Mouse (Mus musculus) limb, embryonic 11.5 days (tissue): ENCODE measurements at regions not wholly inside any gene's neighbourhood (a gene's known extent, or its start where the extent isn't known, plus 50 kb on each side); places are given as distances from the start of the nearest gene placed in this dataset.

ENCODE experiments used
- ATAC-seq: fragments of 200-750 bp; cut with Nextera tagmentation; 2 replicates; pipeline ENCODE4 v1.8.0; 2017; ENCODE audit warnings: low read depth; ENCODE audit not compliant: insufficient number of reproducible peaks, low FRiP score, low TSS enrichment
- DNase-seq: peaks from one replicate; pipeline ENCODE4 v3.0.0-alpha.2; 2015; ENCODE audit warnings: low spot score
- H3K27ac ChIP-seq: fragments of 300-500 bp; sonication (generic); replicated peaks from 2 replicates; pipeline ENCODE4 v1.5.1; 2014; ENCODE audit warnings: low read depth, mild to moderate bottlenecking, low read length
- H3K27me3 ChIP-seq: fragments of 300-500 bp; sonication (generic); 2 replicates; pipeline ENCODE4 v1.6.1; 2014; ENCODE audit warnings: mild to moderate bottlenecking, low read length, mixed read lengths; ENCODE audit not compliant: control insufficient read depth, insufficient read depth
- H3K36me3 ChIP-seq: fragments of 300-500 bp; sonication (generic); 2 replicates; pipeline ENCODE4 v1.6.1; 2014; ENCODE audit warnings: mild to moderate bottlenecking, low read length, moderate library complexity, mixed read lengths; ENCODE audit not compliant: control insufficient read depth, insufficient read depth
- H3K4me1 ChIP-seq: fragments of 300-500 bp; sonication (generic); 2 replicates; pipeline ENCODE4 v1.6.1; 2014; ENCODE audit warnings: low read length, mixed read lengths; ENCODE audit not compliant: control insufficient read depth, insufficient read depth
- H3K4me2 ChIP-seq: fragments of 300-500 bp; sonication (generic); 2 replicates; pipeline ENCODE4 v1.6.1; 2014; ENCODE audit warnings: low read depth, mild to moderate bottlenecking, moderate library complexity; ENCODE audit not compliant: severe bottlenecking
- H3K4me3 ChIP-seq: fragments of 300-500 bp; sonication (generic); 2 replicates; pipeline ENCODE4 v1.5.1; 2014; ENCODE audit warnings: low read depth, low read length
- H3K9ac ChIP-seq: fragments of 300-500 bp; sonication (generic); 2 replicates; pipeline ENCODE4 v1.6.1; 2014; ENCODE audit warnings: mild to moderate bottlenecking, low read length
- H3K9me3 ChIP-seq: fragments of 300-500 bp; sonication (generic); 2 replicates; pipeline ENCODE4 v1.6.1; 2016; ENCODE audit warnings: low read length; ENCODE audit not compliant: control insufficient read depth
- WGBS: fragments of 180-500 bp; shearing (Covaris S2); extraction: QIAGEN DNeasy Blood & Tissue Kit; methylation state at CpG from one replicate; pipeline ENCODE4 v1.1.7; 2014; 5-methylcytosine and 5-hydroxymethylcytosine counted together

DNA sequence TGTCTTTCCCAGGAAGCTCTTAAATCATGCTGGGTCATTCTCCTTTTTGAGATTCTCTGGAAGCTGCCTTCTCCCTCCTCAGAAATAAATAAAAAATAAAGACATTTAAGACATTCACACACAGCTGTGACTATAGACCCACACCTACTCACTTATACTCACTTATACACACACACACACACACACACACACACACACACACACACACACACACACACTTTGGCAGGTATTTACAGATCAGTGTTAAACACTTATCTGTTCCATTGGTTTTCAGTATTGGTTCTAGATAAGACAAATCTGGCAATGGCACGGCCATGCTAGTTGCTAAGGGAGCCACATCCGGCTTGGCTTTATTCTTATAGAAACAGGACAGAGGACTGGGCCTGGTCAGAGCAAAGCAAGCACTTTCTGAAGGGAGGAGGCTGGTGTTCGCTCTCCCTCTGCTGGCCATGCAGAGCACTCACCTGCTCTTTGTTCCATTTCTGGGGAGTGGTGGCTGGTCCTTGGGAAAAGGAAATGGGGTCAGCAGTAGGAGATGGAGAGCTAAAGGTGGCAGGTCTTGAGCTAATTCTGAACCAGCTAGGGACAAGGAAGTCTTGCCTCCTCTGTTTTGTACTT lies 123.8 kb upstream of the C1qtnf7 start:
- no peak overlapping the region for H3K27ac ChIP-seq
- no peak overlapping the region for H3K4me3 ChIP-seq
- no peak overlapping the region for H3K4me2 ChIP-seq
- no peaks in the 10 kb centered on the region for H3K27me3 ChIP-seq
- WGBS: 17% methylated on average over 3 of the region's 3 CpGs
- no peaks in the 10 kb centered on the region for H3K36me3 ChIP-seq
- DNase-seq: peak; percentile 62
- no peak overlapping the region for H3K9ac ChIP-seq
- peak; percentile 79; the same call in 1 of the 2 replicates for ATAC-seq
- H3K9me3 ChIP-seq: no peaks in the 10 kb centered on the region
- H3K4me1 ChIP-seq: no peaks in the 10 kb centered on the region

DNA sequence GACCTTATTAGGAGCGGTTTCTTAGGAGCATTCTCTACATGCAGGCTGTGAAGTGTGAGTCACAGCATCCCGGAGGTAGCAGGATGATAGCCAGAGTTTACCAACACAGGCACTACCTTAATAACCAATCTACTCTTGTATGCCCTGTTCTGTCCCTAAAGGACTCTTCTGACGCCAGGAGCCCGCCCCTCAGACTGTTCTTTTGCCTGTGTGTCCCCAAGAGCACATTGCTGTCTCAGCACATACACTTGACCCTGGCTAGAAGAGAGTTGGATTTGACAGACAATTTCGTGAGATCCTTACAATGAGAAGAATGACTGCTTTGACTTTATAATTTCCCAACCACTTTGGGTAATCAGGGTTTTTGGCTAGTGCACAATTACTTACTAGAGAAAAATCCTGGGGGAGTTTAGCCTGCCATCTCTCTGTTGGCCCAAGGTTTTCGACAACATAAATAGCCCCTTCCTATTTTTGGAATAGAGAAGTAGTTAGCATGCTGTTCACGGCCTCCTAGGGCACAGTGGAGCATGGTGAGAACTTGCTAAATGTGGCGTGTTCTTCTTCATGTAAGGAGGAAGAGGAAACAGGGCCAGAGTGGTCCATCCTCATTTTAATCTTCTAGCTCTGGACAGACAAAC lies 122.3 kb upstream of the C1qtnf7 start:
- no peaks in the 10 kb centered on the region for H3K4me1 ChIP-seq
- WGBS: 82% methylated on average over 8 of the region's 8 CpGs
- H3K4me2 ChIP-seq: no peak overlapping the region
- H3K4me3 ChIP-seq: no peak overlapping the region
- H3K36me3 ChIP-seq: no peaks in the 10 kb centered on the region
- H3K9ac ChIP-seq: no peak overlapping the region
- no peaks in the 10 kb centered on the region for H3K27me3 ChIP-seq
- DNase-seq (no peak), ATAC-seq (no peak)
- no peaks in the 10 kb centered on the region for H3K9me3 ChIP-seq
- no peak overlapping the region for H3K27ac ChIP-seq

DNA sequence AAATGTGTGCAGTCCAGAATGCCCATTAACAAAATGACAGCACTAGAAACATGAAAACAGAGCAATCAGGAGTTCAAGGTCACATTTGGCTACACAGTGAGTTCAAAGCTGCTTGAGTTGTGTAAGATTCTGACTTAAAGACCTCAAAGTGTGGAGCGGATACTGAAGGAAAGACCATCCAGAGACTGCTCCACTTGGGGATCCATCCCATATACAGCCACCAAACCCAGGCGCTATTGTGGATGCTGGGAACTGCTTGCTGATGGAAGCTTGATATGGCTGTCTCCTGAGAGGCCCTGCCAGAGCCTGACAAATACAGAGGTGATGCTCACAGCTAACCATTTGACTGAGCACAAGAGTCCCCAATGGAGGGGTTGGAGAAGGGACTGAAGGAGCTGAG lies 98.1 kb upstream of the C1qtnf7 start:
- Histone ChIP-seq H3K9me3 (no peaks in the 10 kb centered on the region), H3K27me3 (no peaks in the 10 kb centered on the region), H3K36me3 (no peaks in the 10 kb centered on the region), H3K9ac (no peak overlapping the region), H3K27ac (no peak overlapping the region), H3K4me1 (no peaks in the 10 kb centered on the region), H3K4me2 (no peak overlapping the region), H3K4me3 (no peak overlapping the region)
- ATAC-seq (no peak), DNase-seq (no peak)
- WGBS: 96% methylated on average over 2 of the region's 2 CpGs

- peak; percentile 78 for DNase-seq
- Histone ChIP-seq H3K4me3 (no peak overlapping the region), H3K27me3 (no peaks in the 10 kb centered on the region), H3K36me3 (no peaks in the 10 kb centered on the region), H3K27ac (no peak overlapping the region), H3K9ac (no peak overlapping the region), H3K9me3 (no peaks in the 10 kb centered on the region), H3K4me2 (no peak overlapping the region), H3K4me1 (no peaks in the 10 kb centered on the region)
- ATAC-seq: no peak
- 74% methylated on average over 9 of the region's 9 CpGs for WGBS
Measured at GRCm38 (mm10) chr5:43422815-43423687, 92.3 kb upstream of the C1qtnf7 start.

DNA sequence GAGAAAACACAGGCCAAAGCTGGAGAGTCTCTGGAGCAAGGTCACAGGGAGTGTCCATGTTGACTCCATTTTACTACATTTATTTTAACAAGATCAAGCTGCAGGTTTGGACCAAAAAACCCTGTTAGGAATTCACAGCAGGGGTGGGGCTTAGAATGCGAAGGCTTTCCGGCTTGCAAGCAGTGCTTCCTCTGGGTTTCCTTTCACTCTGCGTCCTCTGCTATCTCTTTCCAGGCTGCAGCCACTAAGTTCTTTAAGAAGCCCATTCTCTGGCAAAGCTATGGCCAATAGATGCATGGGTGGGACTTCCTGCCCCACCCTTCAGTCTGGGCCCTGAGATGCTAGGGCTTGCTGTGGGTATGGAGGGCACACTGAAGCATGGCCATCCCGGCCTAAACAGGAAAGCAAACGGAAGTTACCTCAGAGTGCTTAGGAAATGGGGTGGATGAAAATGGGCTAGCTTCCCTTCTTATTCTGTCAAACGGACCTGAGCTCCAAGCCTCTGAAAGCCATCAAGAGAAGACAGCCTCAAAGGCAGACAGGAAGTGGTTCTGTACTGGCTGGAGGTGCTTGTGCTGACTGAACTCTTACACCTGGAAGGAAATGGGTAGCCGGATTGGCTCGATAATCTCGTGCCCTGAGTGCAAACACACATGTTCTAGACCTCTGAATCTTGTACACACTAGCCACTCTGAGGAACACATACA lies 90.6 kb upstream of the C1qtnf7 start:
- DNase-seq (no peak), ATAC-seq (no peak)
- 79% methylated on average over 9 of the region's 9 CpGs for WGBS
- Histone ChIP-seq H3K27ac (no peak overlapping the region), H3K9me3 (no peaks in the 10 kb centered on the region), H3K27me3 (no peaks in the 10 kb centered on the region), H3K4me1 (no peaks in the 10 kb centered on the region), H3K4me3 (no peak overlapping the region), H3K9ac (no peak overlapping the region), H3K4me2 (no peak overlapping the region), H3K36me3 (no peaks in the 10 kb centered on the region)

DNA sequence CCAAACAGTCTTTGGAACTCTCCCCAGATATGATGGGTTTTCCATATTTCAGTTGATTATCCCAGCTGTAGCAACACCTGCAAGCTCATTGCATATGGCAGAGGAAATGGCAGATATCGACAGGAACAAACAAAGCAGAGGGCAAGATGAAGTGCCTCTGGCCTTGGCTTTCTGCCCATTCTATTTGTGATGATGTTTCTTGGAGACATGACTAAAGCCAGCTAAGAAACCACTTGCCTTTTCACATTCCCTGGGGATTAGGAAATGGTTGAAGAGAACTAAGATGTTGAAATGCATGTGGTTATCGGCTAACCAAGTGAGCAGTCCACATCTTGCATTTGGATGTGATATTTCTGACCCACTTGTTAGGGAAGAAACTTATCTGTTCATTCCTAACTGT lies 82.0 kb upstream of the C1qtnf7 start:
- Histone ChIP-seq H3K4me2 (no peak overlapping the region), H3K9me3 (no peaks in the 10 kb centered on the region), H3K27ac (no peak overlapping the region), H3K27me3 (no peaks in the 10 kb centered on the region), H3K9ac (no peak overlapping the region), H3K36me3 (no peaks in the 10 kb centered on the region), H3K4me3 (no peak overlapping the region), H3K4me1 (no peaks in the 10 kb centered on the region)
- ATAC-seq (no peak), DNase-seq (no peak)
- WGBS: 84% methylated on average over 2 of the region's 2 CpGs

GRCm38 (mm10) chr5:43439191-43439590 lies 76.1 kb upstream of the C1qtnf7 start:
- Histone ChIP-seq H3K27me3 (no peaks in the 10 kb centered on the region), H3K9me3 (no peaks in the 10 kb centered on the region), H3K4me1 (no peaks in the 10 kb centered on the region), H3K9ac (no peak overlapping the region), H3K4me3 (no peak overlapping the region), H3K36me3 (no peaks in the 10 kb centered on the region), H3K27ac (no peak overlapping the region), H3K4me2 (no peak overlapping the region)
- 30% methylated on average over 2 of the region's 2 CpGs for WGBS
- ATAC-seq (no peak), DNase-seq (no peak)

DNA sequence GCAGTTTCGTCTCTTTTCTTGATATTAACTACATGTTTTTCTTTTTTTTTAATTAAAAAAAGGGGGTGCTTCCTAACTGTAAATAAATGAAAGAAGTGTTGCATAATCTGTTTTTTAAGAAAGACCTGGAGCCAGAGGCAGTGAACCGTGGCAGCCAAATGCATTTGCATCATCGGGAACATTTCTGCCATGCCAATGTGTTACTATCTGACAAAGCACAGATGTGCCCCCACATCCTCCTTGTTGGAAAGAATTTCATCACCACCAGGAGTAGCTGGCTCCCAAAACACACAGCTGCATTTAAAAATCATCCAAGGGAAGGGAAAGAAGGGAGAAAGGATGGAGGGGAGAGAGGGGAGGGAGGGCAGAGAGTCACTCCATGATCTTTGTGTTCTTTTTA lies 74.0 kb upstream of the C1qtnf7 start:
- no peaks in the 10 kb centered on the region for H3K4me1 ChIP-seq
- no peaks in the 10 kb centered on the region for H3K9me3 ChIP-seq
- DNase-seq (no peak), ATAC-seq (no peak)
- WGBS: 84% methylated on average over 3 of the region's 3 CpGs
- no peak overlapping the region for H3K27ac ChIP-seq
- H3K4me2 ChIP-seq: no peak overlapping the region
- no peak overlapping the region for H3K9ac ChIP-seq
- no peaks in the 10 kb centered on the region for H3K36me3 ChIP-seq
- no peaks in the 10 kb centered on the region for H3K27me3 ChIP-seq
- H3K4me3 ChIP-seq: no peak overlapping the region
